ENCODE assay signal across 8 mouse cellular contexts in the genomic region with DNA sequence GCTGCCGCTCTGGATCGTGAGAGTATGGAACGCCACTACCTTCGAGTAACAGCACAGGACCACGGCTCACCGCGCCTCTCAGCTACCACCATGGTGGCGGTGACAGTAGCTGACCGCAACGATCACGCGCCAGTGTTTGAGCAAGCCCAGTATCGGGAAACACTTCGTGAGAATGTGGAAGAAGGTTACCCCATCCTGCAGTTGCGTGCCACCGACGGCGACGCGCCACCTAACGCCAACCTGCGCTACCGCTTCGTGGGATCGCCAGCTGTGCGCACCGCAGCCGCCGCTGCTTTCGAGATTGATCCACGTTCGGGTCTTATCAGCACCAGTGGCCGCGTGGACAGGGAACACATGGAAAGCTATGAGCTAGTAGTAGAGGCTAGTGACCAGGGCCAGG. TPM values are rescaled to one million over a fixed set of nuclear protein-coding genes. Genes with fewer than 3 reads are reported as not detected.
DNase-seq lines count a peak whose midpoint lies in the region; ATAC-seq and TF ChIP-seq lines count a peak whose summit lies in the region.

No protein-coding gene starts in this region.

- H3K4me1 ChIP-seq in kidney, embryonic 14.5 days (ENCODE audit: control insufficient read depth, insufficient read depth, low read length) = peaks cover 13% of the 10 kb centered on the region
- H3K4me1 ChIP-seq in embryonic facial prominence, embryonic 11.5 days (ENCODE audit: control insufficient read depth, insufficient read depth, low read length) = peaks cover 5% of the 10 kb centered on the region
- 0 out of 2 replicates have a peak, but pooled peaks cover 9% of the 10 kb centered on the region for H3K4me1 ChIP-seq in intestine, postnatal 0 days (replicated peaks; ENCODE audit: control insufficient read depth, insufficient read depth, low read length)

- DNase-seq in kidney, adult 18-20 months = no peak
- DNase-seq in embryonic facial prominence, embryonic 11.5 days (ENCODE audit: low spot score) = no peak
- no peak for DNase-seq in adrenal gland, postnatal 10 days
- DNase-seq in frontal cortex, postnatal 14 days (ENCODE audit: low spot score in 2 of 2) = no peak
- DNase-seq in gastrocnemius, postnatal 25 days = no peak

- peak overlapping the region; percentile 38 for H3K4me3 ChIP-seq in kidney, embryonic 14.5 days (ENCODE audit: low read length)
- H3K4me3 ChIP-seq in embryonic facial prominence, embryonic 11.5 days (ENCODE audit: low read depth, low read length) = peak overlapping the region; percentile 33
- H3K4me3 ChIP-seq in intestine, postnatal 0 days (ENCODE audit: low read depth, low read length) = peak overlapping the region; percentile 34

- peak; percentile 38; the same call in 1 of the 2 replicates for TF ChIP-seq CTCF in intestine, postnatal 0 days (IDR thresholded peaks at IDR 0.05; ENCODE audit: low read depth)

- H3K9ac ChIP-seq in kidney, embryonic 14.5 days (ENCODE audit: low read depth, low read length) = no peak overlapping the region
- H3K9ac ChIP-seq in embryonic facial prominence, embryonic 11.5 days (replicated peaks; ENCODE audit: low read length) = no peak overlapping the region
- no peak overlapping the region for H3K9ac ChIP-seq in intestine, postnatal 0 days (ENCODE audit: low read depth, low read length)

- no peaks in the 10 kb centered on the region for H3K36me3 ChIP-seq in kidney, embryonic 14.5 days (ENCODE audit: control insufficient read depth, insufficient read depth, low read length)
- no peaks in the 10 kb centered on the region for H3K36me3 ChIP-seq in embryonic facial prominence, embryonic 11.5 days (replicated peaks; ENCODE audit: control insufficient read depth, insufficient read depth, low read depth, low read length)
- H3K36me3 ChIP-seq in intestine, postnatal 0 days (ENCODE audit: control insufficient read depth, insufficient read depth) = no peaks in the 10 kb centered on the region

- peaks cover 90% of the 10 kb centered on the region for H3K27me3 ChIP-seq in kidney, embryonic 14.5 days (ENCODE audit: control insufficient read depth, insufficient read depth, low read length)
- peaks cover 58% of the 10 kb centered on the region for H3K27me3 ChIP-seq in embryonic facial prominence, embryonic 11.5 days (ENCODE audit: control insufficient read depth, insufficient read depth, low read length)
- peaks cover 87% of the 10 kb centered on the region for H3K27me3 ChIP-seq in intestine, postnatal 0 days (replicated peaks; ENCODE audit: control insufficient read depth, insufficient read depth, low read length)

- H3K9me3 ChIP-seq in kidney, embryonic 14.5 days (ENCODE audit: control insufficient read depth, low read length) = no peaks in the 10 kb centered on the region
- H3K9me3 ChIP-seq in embryonic facial prominence, embryonic 11.5 days (replicated peaks; ENCODE audit: control insufficient read depth, low read length) = no peaks in the 10 kb centered on the region
- H3K9me3 ChIP-seq in intestine, postnatal 0 days (ENCODE audit: control insufficient read depth) = no peaks in the 10 kb centered on the region

- peak; percentile 16; the same call in 1 of the 2 replicates for ATAC-seq in kidney, embryonic 14.5 days (ENCODE audit: low FRiP score, low TSS enrichment)
- ATAC-seq in embryonic facial prominence, embryonic 11.5 days (replicated peaks; ENCODE audit: insufficient number of reproducible peaks, low FRiP score, low TSS enrichment, low read depth) = no peak
- ATAC-seq in intestine, postnatal 0 days = no peak; the same call in 1 of the 2 replicates
- ATAC-seq in monocyte, adult 5-6 weeks (replicated peaks; ENCODE audit: insufficient number of reproducible peaks, low FRiP score, low TSS enrichment, poor library complexity, severe bottlenecking) = peak; percentile 1; the same call in 1 of the 2 replicates

- H3K27ac ChIP-seq in kidney, embryonic 14.5 days (ENCODE audit: low read depth, low read length) = no peak overlapping the region
- H3K27ac ChIP-seq in embryonic facial prominence, embryonic 11.5 days (replicated peaks; ENCODE audit: low read depth, low read length) = no peak overlapping the region
- H3K27ac ChIP-seq in intestine, postnatal 0 days (ENCODE audit: low read depth, low read length) = no peak overlapping the region

- WGBS in kidney, embryonic 14.5 days = 17% methylated on average over 34 of the region's 34 CpGs
- WGBS in embryonic facial prominence, embryonic 11.5 days = 10% methylated on average over 34 of the region's 34 CpGs
- WGBS in intestine, postnatal 0 days = 6% methylated on average over 34 of the region's 34 CpGs

- peak overlapping the region; percentile 70 for H3K4me2 ChIP-seq in kidney, embryonic 14.5 days (replicated peaks; ENCODE audit: low read depth, low read length)
- H3K4me2 ChIP-seq in embryonic facial prominence, embryonic 11.5 days (ENCODE audit: low read depth, low read length) = peak overlapping the region; percentile 79
- peak overlapping the region; percentile 73 for H3K4me2 ChIP-seq in intestine, postnatal 0 days (replicated peaks; ENCODE audit: low read depth)

RNA-seq across cellular contexts. Expression of gene Celsr3, which starts 1.3 kb away (rescaled TPM):
- polyA plus RNA-seq in kidney, embryonic 14.5 days (2014; fragmentation: Nextera tagmentation; extraction: Ambion mirVana) = 0.04 and 0.17 TPM in 2 replicates
- polyA plus RNA-seq in embryonic facial prominence, embryonic 11.5 days (2014; fragmentation: Nextera tagmentation; extraction: Ambion mirVana) = 1.0 and 1.2 TPM in 2 replicates
- 0.40 and 0.93 TPM in 2 replicates for polyA plus RNA-seq in intestine, postnatal 0 days (2015; fragmentation: Nextera tagmentation; extraction: Ambion mirVana)
- 0.48 to 2.7 TPM (median 0.68 TPM) in 3 replicates for total RNA-seq in monocyte, adult 5-6 weeks (2017)
- 1 to 10 TPM; 3.3 to 4.9 TPM for total RNA-seq in adrenal gland, postnatal 10 days (2021)
- under 1 TPM in 1 of 2 experiments, not detected in 1; 0.03 TPM for total RNA-seq in gastrocnemius, postnatal 25 days (2021)

RNA-seq across cellular contexts. Expression of gene Nckipsd, which starts 19.3 kb away (rescaled TPM):
- polyA plus RNA-seq in kidney, embryonic 14.5 days (2014; fragmentation: Nextera tagmentation; extraction: Ambion mirVana) = 9.0 and 21.7 TPM in 2 replicates
- 9.1 and 12.1 TPM in 2 replicates for polyA plus RNA-seq in embryonic facial prominence, embryonic 11.5 days (2014; fragmentation: Nextera tagmentation; extraction: Ambion mirVana)
- polyA plus RNA-seq in intestine, postnatal 0 days (2015; fragmentation: Nextera tagmentation; extraction: Ambion mirVana) = 5.4 and 6.8 TPM in 2 replicates
- total RNA-seq in monocyte, adult 5-6 weeks (2017) = 1.8 to 7.4 TPM (median 4.9 TPM) in 3 replicates
- 1 to 10 TPM; 6.9 to 9.5 TPM for total RNA-seq in adrenal gland, postnatal 10 days (2021)
- total RNA-seq in gastrocnemius, postnatal 25 days (2021) = 1 to 10 TPM; 3.8 TPM

RNA-seq across cellular contexts. Expression of gene Slc26a6, which starts 25.6 kb away (rescaled TPM):
- polyA plus RNA-seq in kidney, embryonic 14.5 days (2014; fragmentation: Nextera tagmentation; extraction: Ambion mirVana) = 8.6 and 14.5 TPM in 2 replicates
- 14.5 and 15.5 TPM in 2 replicates for polyA plus RNA-seq in embryonic facial prominence, embryonic 11.5 days (2014; fragmentation: Nextera tagmentation; extraction: Ambion mirVana)
- polyA plus RNA-seq in intestine, postnatal 0 days (2015; fragmentation: Nextera tagmentation; extraction: Ambion mirVana) = 70.8 and 99.5 TPM in 2 replicates
- total RNA-seq in monocyte, adult 5-6 weeks (2017) = 6.2 to 10.0 TPM (median 8.4 TPM) in 3 replicates
- total RNA-seq in adrenal gland, postnatal 10 days (2021) = 10 to 100 TPM in 1 of 2 experiments, 1 to 10 TPM in 1; 9.8 to 13.8 TPM
- total RNA-seq in gastrocnemius, postnatal 25 days (2021) = 10 to 100 TPM; 12.0 to 16.7 TPM

RNA-seq across cellular contexts. Expression of gene Ip6k2, which starts 43.9 kb away (rescaled TPM):
- polyA plus RNA-seq in kidney, embryonic 14.5 days (2014; fragmentation: Nextera tagmentation; extraction: Ambion mirVana) = 125 and 134 TPM in 2 replicates
- polyA plus RNA-seq in embryonic facial prominence, embryonic 11.5 days (2014; fragmentation: Nextera tagmentation; extraction: Ambion mirVana) = 113 and 118 TPM in 2 replicates
- polyA plus RNA-seq in intestine, postnatal 0 days (2015; fragmentation: Nextera tagmentation; extraction: Ambion mirVana) = 28.1 and 31.4 TPM in 2 replicates
- 34.7 to 78.2 TPM (median 74.6 TPM) in 3 replicates for total RNA-seq in monocyte, adult 5-6 weeks (2017)
- 10 to 100 TPM; 74.2 to 82.0 TPM for total RNA-seq in adrenal gland, postnatal 10 days (2021)
- 10 to 100 TPM; 14.6 to 17.8 TPM for total RNA-seq in gastrocnemius, postnatal 25 days (2021)

Comparison
In these comparisons a context has a peak if more than half of its experiments do, and no peak if none do; other contexts are left out.
1. ATAC-seq: peak in kidney, embryonic 14.5 days (single experiment) and monocyte, adult 5-6 weeks (single experiment); none in embryonic facial prominence, embryonic 11.5 days (single experiment) and intestine, postnatal 0 days (single experiment).
2. Peak in every context shown above with its lines, with median percentiles within 50 percentile points of each other: H3K4me2 ChIP-seq and H3K4me3 ChIP-seq.